Mouse (Mus musculus): ENCODE results near the gene Bcl2l14.

Bcl2l14 gene

GRCm38 (mm10) chr6:134449958-134450357 lies 53.8 kb downstream of the Bcl2l14 start:
- no peak for DNase-seq

- DNase-seq, result no peak
Observed at GRCm38 (mm10) chr6:134450661-134451119, 54.6 kb downstream of the Bcl2l14 start.

- peak; percentile 58 for DNase-seq
Observed at GRCm38 (mm10) chr6:134454093-134454492, 58.0 kb downstream of the Bcl2l14 start.

GRCm38 (mm10) chr6:134458376-134458775 lies 62.3 kb downstream of the Bcl2l14 start:
- DNase-seq, result no peak

GRCm38 (mm10) chr6:134461175-134461574 lies 65.1 kb downstream of the Bcl2l14 start:
- no peak for DNase-seq

GRCm38 (mm10) chr6:134466671-134467229 lies 70.6 kb downstream of the Bcl2l14 start:
- no peak for DNase-seq

- DNase-seq, result no peak
Observed at GRCm38 (mm10) chr6:134469297-134469696, 73.2 kb downstream of the Bcl2l14 start.

GRCm38 (mm10) chr6:134470857-134471256 lies 74.7 kb downstream of the Bcl2l14 start:
- DNase-seq, result peak; percentile 11

- no peak for DNase-seq
Observed at GRCm38 (mm10) chr6:134473143-134473561, 77.0 kb downstream of the Bcl2l14 start.

GRCm38 (mm10) chr6:134479481-134479880 lies 83.4 kb downstream of the Bcl2l14 start:
- DNase-seq, result no peak

GRCm38 (mm10) chr6:134486318-134486717 lies 90.2 kb downstream of the Bcl2l14 start:
- no peak for DNase-seq
